Mouse (Mus musculus): ENCODE results near the gene Cnot3. TPM values are rescaled to one million over a fixed set of nuclear protein-coding genes. Genes with fewer than 3 reads are reported as not detected.

The Cnot3 gene
- polyA plus RNA-seq (2012; ENCODE audit: low replicate concordance): 465 and 678 TPM in 2 replicates

GRCm38 (mm10) chr7:3644672-3645487 is at the start of gene Cnot3:
Cnot3 (plus strand) TSS chr7:3645268.

GRCm38 (mm10) chr7:3616057-3616388 is 29.0 kb upstream of the Cnot3 start, which contains the start of gene Oscar:
Oscar (minus strand) TSS chr7:3616157.

GRCm38 (mm10) chr7:3617242-3617995 is 27.6 kb upstream of the Cnot3 start, which contains the start of gene Ndufa3:
Ndufa3 (plus strand) TSS chr7:3617373.

GRCm38 (mm10) chr7:3629543-3630477 is 15.3 kb upstream of the Cnot3 start, which contains the start of the genes Tfpt and Prpf31:
Tfpt (minus strand) TSS chr7:3629929.
Prpf31 (plus strand) TSS chr7:3629985.

GRCm38 (mm10) chr7:3665215-3666114 is 20.4 kb downstream of the Cnot3 start, which contains the start of gene Leng1:
Leng1 (minus strand) TSS chr7:3665840.

GRCm38 (mm10) chr7:3677342-3677741 is 32.3 kb downstream of the Cnot3 start, which contains the start of gene Tmc4:
Tmc4 (minus strand) TSS chr7:3677553.

GRCm38 (mm10) chr7:3692382-3692986 is 47.4 kb downstream of the Cnot3 start, which contains the start of gene Tsen34:
Tsen34 (plus strand) TSS chr7:3692863.

GRCm38 (mm10) chr7:3692987-3693808 is 48.1 kb downstream of the Cnot3 start, which contains the start of gene Mboat7:
Mboat7 (minus strand) TSS chr7:3693523.

GRCm38 (mm10) chr7:3703879-3704441 is 58.9 kb downstream of the Cnot3 start, which contains the start of gene Rps9:
Rps9 (plus strand) TSS chr7:3703993.

Other genes with a start within 250 kb of the Cnot3 start
- gene Cacng6, start 221.1 kb upstream of the Cnot3 start, polyA plus RNA-seq (2012; ENCODE audit: low replicate concordance): not detected in 2 replicates
- gene Tarm1, start 142.6 kb upstream of the Cnot3 start, polyA plus RNA-seq (2012; ENCODE audit: low replicate concordance): 0.16 TPM in 1 of 2 replicates, not detected in the other
- not detected in 2 replicates for gene Oscar, start 29.1 kb upstream of the Cnot3 start, polyA plus RNA-seq (2012; ENCODE audit: low replicate concordance)
- gene Ndufa3, start 27.9 kb upstream of the Cnot3 start, polyA plus RNA-seq (2012; ENCODE audit: low replicate concordance): 12.9 and 15.1 TPM in 2 replicates
- 13.0 and 25.9 TPM in 2 replicates for gene Tfpt, start 15.3 kb upstream of the Cnot3 start, polyA plus RNA-seq (2012; ENCODE audit: low replicate concordance)
- 20.0 and 28.6 TPM in 2 replicates for gene Prpf31, start 15.3 kb upstream of the Cnot3 start, polyA plus RNA-seq (2012; ENCODE audit: low replicate concordance)
- 6.2 and 6.4 TPM in 2 replicates for gene Leng1, start 20.6 kb downstream of the Cnot3 start, polyA plus RNA-seq (2012; ENCODE audit: low replicate concordance)
- 1.4 and 4.6 TPM in 2 replicates for gene Tmc4, start 32.3 kb downstream of the Cnot3 start, polyA plus RNA-seq (2012; ENCODE audit: low replicate concordance)
- 18.8 and 66.6 TPM in 2 replicates for gene Tsen34, start 47.6 kb downstream of the Cnot3 start, polyA plus RNA-seq (2012; ENCODE audit: low replicate concordance)
- 81.3 and 120 TPM in 2 replicates for gene Mboat7, start 48.3 kb downstream of the Cnot3 start, polyA plus RNA-seq (2012; ENCODE audit: low replicate concordance)
- 67.0 and 502 TPM in 2 replicates for gene Rps9, start 58.7 kb downstream of the Cnot3 start, polyA plus RNA-seq (2012; ENCODE audit: low replicate concordance)
- 4.9 and 6.1 TPM in 2 replicates for gene Pirb, start 75.1 kb downstream of the Cnot3 start, polyA plus RNA-seq (2012; ENCODE audit: low replicate concordance)
- not detected in 2 replicates for gene Gm15448, start 180.4 kb downstream of the Cnot3 start, polyA plus RNA-seq (2012; ENCODE audit: low replicate concordance)
- gene Pira2, start 199.8 kb downstream of the Cnot3 start, polyA plus RNA-seq (2012; ENCODE audit: low replicate concordance): 0.50 TPM in 1 of 2 replicates, not detected in the other

Measured in leukemia stem cell, adult 10-12 weeks (primary cell).